Mouse (Mus musculus): ENCODE results near the gene Ramp1.
A peak's percentile ranks its signal among the peaks of the same experiment; 100 is the strongest.

Gene Ramp1

DNA sequence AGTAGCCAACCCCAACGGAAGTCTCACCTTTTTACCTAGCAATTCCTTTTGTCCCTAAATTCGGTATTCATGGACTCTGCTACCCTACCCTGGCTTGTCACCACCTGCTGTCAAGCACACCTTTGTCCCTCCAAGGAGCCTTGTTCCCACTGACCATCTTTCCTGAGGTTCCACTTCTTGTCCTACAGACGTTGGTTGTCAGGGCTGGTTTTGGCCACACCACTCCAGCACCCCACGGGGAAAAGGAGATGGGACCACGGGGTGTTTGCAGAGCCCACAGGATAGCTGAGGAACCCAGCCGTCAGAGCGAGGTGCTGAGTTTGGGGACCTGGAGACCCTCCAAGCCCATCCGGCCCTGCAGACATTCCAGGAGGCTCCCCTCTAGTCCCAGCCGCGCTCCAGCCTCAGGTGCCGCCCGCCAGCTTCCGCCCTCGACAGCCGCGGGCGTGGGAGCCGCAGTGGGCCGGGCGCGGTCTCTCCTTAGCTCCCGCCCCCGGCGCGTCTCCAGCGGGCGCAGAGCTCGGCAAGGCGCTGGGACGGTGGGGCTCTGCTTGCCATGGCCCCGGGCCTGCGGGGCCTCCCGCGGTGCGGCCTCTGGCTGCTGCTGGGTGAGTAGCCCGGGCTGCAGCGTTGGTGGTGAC lies at the start of gene Ramp1:
TSS of gene Ramp1 (plus strand) at position 290 of the 641 bp plus-strand sequence.
- no peak for DNase-seq

DNA sequence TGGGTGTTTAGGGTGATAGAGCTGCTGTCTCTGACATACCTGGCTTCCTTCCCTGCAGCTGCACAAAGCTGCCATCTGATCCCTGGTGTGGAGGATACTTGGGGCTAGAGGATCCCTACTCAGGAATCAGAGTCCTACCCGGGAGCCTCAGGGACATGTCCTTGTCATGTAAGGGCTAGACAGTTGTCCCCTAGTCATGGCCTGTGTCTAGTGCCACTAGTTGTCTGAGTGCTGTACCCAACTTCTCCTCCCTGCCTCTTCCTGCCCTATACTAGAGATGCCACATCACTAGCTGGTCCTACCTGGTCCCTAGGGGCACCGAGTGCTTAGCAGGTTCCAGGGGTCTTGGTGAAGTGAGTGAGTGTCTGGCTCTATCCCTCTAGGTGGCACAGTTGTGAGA lies 42.6 kb upstream of the Ramp1 start:
- DNase-seq = no peak

DNA sequence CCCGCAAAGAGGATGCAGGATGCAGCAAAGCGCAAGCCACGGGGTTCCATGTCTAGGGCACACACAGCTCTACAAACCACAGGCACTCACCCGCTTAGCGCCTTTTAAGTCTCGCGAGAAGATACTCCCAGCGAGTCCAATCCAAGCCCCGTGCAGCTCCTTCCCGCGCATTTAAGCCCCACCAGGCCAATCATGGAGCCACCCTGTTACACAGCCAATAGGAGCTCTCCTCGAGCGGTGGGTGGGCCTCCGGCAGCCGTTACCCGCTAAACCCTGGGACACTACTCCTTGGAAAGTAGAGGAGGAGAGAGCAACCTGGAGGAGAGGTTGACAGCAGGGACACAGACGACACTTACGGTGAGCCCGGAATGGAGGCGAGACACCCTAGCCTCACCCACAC lies 34.8 kb upstream of the Ramp1 start, which contains the start of gene Rbm44:
TSS of gene Rbm44 (plus strand) at position 277 of the 400 bp plus-strand sequence.
- no peak for DNase-seq

DNA sequence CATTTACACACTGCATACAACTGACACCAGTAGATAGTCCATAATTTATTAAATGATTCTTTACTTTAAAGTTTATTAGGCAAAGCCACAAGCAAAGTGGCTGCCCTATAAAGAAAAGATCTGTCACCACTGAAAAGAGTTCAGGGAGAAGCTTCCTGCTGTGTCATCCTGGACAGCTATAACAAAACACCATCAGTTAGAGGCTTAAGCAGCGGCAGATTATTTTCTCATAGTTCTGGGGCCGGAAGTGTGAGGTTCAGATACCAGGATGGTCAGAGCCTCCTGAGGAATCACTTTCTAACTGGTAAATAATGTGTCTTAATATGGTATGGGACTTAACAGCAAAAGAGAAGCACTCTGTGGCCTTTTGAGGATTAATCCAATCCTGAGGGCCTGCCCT lies 28.1 kb upstream of the Ramp1 start:
- no peak for DNase-seq

DNA sequence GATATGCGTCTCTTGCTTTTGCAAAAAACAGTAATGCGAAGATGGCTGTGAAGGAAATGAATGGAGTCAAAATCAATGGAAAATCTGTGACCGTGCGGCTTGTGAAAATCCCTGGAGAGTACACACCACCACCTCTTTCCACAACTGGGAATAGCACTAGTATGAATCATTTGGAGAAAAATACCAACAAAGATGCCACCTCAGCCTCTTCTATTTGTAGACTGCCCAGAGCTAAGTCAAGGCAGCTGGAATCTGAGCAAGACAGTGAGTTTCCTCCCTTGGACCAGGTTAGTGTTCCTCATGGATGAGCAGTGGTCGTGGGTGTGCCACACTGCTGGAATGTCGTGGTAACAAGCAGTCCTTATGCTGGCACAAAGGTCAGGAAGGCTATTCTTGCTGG lies 12.8 kb upstream of the Ramp1 start:
- DNase-seq = no peak

DNA sequence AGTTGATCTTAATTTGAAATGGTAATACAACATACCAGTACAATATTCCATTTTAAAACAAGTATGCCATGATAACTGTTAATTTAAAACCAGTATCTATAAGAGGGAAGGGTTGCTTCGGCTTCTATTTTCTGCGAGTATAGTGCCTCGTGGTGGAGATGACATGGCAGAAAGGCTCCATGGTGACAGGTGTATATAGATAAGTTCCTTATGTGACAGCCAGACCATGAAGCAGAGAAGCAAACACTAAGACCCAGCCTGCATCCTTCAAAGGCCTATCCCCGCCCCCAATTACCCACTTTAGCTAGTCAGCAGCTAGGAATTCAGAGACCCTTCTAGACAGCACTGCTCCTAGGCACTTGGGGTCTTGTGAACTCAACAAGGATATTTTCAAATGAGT lies 10.5 kb upstream of the Ramp1 start:
- DNase-seq = no peak

DNA sequence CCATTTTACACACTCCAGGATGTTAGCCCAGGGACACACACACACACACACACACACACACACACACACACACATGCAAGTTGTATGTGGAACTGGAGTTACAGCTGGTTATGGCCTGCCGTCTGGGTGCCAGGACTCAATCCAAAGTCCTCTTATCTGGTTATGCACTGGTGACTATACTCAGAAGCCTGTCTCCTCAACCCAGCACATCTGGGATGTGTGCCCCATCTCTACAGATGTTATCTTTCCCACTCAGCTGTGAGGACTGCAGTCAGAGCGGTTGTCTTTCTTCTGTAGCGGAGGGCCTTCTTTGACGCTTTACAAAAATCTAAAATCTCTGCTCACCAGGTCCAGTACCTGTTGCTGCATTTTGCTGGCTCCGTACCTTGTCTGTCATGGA lies 4.8 kb upstream of the Ramp1 start:
- no peak for DNase-seq

DNA sequence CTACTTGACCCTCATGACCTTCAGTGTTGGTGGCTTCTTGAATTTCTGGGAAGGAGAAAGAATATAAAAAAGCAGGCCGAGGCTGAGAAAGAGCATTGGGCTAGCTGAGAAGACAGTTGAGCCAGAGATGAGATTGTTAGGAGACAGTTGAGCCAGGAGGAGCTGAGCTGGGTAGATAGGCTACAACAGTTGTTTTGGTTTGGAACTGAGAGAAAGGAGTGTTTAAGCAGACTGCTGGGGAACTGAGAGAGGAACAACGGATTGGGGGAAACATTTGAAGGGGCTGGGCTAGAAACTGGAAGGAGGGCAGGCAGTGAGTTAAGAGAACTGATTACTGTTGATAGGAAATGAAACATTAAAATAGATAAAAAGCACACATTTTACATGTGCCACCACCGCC lies 3.6 kb upstream of the Ramp1 start:
- no peak for DNase-seq

DNA sequence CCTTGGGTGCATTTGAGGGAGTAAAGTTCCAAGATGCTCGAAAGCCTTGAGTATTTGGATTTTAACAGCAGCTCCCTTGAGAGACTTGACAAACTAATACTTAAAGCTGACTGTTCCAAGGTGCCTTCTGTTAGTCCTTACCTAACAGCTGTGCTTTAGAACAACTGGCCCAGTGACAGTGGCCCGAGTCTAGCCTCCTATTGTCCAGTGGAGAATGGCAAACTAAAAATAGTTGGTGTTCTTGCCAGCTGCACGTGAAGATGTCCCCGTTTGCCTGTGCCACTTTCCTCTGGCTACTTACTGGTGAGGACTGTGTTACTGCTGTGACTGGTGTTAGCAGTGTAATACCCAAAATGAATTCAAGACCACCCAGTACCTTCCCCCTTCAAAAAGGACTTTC lies 2.8 kb upstream of the Ramp1 start:
- DNase-seq = no peak

DNA sequence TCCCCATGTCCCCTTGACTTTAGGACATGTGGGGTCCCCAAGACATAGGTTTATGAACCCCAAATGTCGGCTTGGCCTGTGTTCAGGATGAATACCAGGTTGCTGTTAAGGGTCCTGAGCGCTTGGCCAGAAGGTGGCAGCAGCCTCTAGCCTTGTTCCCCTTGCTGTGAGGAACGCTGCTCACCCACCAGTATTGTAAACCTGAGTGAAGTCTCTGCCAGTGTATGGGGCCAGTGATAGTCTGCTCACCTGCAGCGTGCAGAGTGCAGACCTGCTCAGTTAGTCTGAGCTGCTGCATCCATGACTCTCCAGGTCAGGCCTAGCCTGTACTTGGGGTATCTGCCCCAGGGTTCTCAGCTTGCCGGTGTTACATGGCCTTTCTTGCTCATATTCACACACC lies 536 bp upstream of the Ramp1 start:
- peak; percentile 47 for DNase-seq

DNA sequence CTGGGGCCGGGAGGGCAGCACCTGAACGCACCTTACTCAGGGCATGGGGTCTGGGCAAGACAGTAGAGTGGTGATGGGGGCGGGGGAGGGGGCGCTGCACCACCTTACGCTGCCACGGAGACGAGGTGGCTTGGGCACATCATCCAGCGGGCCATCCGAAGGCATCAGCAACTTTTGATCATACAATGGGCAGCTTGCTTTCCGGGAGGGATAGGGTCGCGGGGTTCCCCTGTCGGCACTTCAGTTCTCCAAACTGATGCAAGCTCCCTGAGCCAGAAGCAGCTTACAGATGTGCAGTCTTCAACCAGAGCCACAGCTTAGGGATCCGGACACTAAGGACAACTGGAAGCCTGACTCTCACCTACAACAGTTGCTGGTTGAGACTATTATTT lies 548 bp downstream of the Ramp1 start:
- no peak for DNase-seq

DNA sequence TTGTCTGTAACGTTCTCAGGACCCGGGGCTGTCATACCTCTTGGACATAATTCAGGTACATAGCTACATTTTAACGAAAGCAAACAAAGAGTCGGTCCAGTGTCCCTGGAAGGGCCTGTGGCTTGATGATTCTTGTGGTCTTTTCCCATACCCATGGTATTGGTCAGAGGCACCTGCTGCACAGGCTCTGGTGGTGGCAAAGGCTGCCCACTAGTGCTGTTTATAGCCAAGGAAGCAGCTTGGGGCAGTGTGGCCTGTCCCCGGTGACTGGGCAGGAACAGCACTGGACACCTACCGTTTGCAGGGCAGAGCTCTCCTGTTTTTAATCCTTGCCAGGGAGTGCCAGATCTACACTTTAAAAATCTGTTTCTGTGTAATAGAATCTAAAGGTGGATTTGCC lies 1.1 kb downstream of the Ramp1 start:
- no peak for DNase-seq

DNA sequence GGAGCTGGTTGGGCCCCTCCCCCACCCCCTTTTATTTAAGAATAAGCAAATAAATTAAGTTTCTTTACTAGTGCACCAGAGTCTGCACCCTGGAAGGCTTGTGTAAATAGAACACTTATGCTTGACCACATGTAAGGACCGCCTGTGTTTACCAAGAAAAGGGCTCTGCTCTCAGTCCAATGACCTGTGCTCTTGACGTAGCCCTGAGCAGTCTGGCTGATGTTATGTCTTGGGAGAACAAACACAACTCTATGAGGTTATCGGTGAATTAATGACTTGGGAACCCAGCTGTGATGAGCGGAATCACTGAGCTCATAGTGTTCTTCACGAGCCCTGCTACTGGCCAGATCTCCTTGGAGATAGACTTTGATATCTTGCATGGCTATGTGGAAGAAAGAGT lies 1.6 kb downstream of the Ramp1 start:
- DNase-seq = no peak

DNA sequence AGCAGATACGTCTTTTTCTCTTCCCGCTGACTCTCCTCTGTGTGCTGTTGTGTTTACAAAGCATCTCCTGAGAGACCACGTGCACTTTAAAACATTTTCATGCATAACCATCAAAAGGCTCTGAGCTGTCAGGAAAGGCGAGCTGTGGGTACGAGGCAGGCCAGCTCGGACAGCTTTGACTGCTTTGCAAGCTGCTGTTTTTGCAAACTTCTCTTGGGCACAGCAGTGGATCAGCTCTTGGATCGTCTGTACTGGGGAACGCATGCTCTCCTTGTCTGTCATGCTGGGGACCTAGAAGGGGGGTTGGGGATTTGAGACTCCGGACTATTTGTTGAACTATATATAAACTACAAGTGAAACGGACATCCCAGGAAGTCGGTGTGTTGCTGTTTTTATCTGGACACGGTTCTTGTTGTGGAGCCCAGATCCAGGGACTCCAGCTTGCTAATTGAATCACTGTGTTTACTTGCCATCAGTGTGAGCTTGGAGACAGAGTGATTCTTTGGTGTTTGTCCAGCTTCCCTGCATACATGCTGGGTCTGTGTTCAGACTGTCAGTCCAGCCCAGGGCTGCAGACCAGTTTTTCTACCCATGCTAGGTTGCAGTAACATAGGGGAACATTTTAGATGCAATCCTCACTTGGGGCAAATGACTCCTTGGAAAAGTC lies 2.3 kb downstream of the Ramp1 start:
- DNase-seq = no peak

DNA sequence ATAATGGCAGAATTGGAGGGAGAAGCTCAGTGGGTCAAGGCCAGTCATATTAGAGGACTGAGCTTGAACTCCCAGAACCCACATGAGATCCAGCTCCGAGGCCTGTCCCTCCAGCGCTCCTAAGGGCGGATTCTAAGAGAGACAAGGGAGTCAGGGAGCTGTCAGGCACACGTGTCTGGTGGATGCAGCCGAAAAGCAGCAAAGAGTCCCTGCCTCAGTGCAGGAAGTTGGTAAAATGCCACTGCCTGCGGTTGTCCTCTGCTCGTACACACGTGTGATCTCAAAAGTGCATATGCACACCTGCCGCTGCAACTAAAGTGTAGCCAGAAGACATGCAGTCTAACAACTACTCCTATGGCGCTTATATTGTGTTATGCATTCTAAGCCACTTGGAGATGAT lies 3.7 kb downstream of the Ramp1 start:
- DNase-seq = no peak

DNA sequence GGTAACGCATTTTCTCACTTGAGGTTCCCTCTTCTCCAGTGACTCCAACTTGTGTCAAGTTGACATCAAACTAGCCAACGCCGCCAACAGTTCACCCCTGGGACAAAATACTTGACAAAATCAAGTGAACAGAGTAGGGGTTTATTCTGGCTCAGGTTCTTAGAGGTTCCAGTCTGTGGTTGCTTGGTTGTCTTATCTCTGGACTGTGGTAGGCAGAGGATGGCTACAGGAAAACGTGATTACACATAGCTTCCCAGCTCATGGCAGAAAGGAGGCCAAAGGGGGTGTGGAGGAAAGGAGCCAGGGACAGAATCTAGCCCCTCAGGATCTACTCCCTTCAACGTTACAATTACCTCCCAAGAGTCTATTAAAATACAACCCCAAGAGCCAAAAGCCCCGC lies 7.1 kb downstream of the Ramp1 start:
- no peak for DNase-seq

DNA sequence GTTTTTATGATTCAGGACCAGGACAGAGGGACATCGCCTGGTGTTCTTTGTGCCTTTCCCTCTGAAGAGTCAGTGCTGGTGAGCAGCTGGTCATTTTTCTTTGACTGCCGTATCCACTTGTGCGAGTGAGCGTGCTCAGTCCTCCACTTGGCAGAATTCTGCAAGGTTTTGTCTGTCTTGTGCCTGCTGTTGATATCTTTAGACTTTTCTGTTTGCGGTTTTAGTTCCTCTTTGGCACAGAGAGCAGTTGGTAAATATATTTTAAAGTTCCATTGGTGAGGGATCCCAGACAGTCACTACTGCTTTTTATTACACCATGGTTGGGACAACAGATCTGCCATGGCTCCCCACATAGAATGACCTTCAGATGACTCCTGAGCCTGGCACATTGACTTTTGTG lies 7.7 kb downstream of the Ramp1 start:
- no peak for DNase-seq

DNA sequence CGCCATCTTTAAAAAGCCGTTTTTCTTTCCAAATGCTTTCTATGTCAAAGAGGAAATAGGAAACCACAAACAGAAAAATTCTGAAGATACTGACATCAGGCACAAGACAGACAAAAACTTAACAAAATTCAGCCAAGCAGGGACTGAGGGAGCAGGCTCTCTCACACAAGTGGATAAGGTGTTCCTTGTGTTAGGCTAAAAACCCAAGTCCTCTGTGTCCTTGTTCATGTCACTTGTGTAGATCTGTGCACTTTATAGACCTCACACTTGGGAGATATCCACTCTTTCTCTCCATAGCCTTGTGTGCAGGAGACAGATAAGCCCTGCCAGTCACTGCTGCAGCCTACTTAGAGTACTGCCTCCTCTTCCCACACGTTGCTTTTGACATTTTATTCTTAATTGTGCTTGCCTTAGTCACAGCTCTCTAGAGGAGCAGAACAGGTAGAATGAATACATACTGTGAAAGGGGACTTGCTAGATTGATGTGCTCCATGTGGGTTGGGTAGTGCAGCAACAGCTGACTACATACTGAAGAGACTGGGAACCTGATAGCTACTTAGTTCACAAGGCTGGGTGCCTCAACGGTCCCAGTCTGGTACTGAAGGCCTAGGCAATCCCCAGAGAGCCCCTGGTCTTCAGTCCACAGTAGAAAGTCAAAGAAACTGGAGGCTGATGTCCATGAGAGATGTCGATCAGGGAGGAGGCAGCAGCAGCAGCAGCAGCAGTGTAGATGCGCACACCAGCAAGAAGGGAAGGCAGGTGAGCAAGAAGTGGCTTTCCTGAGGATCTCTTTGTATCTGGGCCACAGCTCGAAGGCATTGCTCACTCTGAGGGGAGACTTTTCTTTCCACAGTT lies 8.4 kb downstream of the Ramp1 start:
- no peak for DNase-seq

DNA sequence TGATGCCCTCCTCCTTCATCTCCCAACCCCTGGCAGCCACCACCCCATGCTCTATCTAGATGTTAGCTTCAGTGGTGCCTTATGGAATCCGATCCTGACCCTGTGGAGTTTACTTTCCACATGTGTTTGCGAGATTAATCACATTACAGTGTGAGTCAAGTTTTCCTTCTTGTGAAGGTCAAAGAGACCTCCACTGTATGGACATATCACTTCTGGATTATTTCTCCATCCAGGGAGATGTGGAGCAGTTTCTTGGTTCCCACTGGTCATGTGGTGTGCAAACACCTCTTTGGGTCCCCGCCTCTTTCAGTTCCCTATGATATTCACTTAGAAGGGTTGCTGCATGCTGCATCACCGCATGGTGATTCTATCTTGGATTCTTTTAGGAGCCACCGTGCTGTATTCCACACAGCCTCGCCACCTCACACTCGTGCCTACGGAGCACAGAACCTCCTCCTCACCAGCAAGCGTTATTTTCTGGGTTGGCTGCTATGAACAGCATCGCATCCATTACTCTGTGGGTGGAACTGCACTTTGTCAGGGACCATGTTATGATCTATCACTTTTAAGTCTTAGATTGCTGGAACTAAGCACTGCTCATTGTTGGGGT lies 9.3 kb downstream of the Ramp1 start:
- DNase-seq = no peak

DNA sequence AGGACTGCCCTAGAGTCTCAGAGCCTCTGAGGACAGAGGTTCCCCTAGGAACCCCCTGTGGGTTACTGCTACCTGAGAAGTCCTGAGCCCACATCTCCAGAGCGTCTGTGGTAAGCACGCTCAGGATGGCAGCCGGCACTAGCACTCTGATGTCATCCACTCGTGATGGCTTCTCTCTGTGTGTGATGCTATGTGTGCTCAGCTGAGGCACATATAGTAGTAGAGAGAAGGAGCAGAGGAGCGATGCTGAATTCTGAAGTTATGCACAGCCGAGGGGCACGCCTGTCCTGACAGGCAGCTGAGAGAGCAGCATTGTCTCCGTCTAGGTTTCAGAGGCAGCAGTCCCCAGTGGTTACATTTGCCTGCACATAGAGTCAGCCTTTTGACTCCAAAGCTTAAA lies 12.6 kb downstream of the Ramp1 start:
- DNase-seq = no peak

DNA sequence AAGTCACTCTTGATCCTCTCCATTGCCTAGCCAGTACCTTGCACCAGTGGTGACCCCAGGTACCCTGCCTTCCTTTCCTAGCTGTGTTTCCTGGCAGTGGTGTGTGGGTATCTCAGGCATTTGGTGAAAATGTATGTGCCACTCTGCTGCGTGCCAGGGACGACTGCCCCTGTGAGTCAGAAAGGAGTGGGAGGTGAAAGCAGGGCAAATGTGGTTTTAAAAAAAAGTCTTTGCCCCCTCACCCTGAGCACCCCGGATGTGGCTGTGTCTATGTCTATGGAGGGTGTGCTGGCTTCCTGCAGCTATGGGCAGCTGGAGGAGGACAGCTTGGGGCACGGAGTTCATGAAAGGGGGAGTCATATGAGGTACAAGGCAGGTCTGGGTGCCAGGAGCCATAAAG lies 13.6 kb downstream of the Ramp1 start:
- no peak for DNase-seq

DNA sequence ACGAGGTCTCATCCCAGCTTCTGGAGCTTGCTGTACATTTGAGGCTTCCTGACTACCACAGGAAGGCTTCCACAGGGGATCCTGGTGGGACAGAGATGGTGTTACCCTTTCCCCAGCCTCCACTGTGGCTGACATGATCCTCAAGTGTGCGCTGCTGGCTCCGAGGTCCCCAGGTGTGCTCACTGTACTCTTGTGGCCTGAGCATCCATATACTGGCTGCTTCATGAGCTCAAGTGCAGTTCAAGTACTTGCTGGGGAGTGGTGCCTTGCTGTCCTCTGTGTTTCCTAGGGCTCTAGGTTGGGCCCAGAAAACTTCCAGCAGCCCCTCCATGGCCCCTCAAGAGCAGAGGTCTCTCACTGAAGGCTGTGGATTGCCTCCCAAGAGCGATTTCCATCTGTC lies 14.1 kb downstream of the Ramp1 start:
- no peak for DNase-seq

DNA sequence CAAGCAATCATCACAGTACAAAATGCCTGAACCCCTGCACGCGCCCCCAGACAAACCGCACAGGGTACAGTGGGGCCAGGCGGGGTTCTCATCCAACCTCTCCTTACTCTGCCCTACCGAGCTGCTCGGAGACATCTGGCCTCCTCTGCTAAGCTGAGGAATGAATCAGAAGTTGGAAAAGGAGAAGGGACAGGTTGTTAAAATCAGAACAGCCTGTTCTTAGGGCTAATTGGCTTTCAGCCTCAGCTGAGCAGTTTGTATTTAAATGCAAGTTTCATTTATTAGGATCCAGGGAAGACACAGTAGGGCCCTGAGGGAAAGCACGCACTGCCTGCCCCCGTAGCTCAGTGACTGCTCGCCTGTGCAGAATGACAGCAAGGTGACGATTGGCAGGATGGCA lies 20.2 kb downstream of the Ramp1 start:
- no peak for DNase-seq

DNA sequence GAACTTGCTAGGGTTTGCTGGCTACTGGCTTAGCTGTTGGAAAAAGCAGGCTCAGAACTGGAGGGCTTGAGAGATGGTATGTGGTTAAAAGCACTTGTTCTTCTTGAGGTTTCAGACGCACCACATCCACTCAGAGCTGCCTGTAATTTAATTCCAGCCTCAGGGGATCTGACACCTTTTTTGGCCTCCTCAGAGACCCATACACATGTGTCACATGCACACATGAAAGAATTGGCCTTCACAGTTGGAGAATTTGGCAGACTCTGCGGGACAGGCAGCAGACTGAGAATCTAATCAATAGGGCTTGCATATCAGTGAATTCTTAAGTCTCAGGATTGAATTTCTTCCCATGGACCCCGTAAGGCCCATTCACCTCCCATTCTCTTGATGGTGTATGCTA lies 21.5 kb downstream of the Ramp1 start:
- DNase-seq = no peak

Data from kidney, adult 11 months (tissue).